Mouse (Mus musculus) ovary, postnatal 14 days (tissue): ENCODE measurements around the gene Spag7.
A peak's percentile ranks its signal among the peaks of the same experiment; 100 is the strongest.

Experiments used
- DNase-seq: peaks from one replicate; pipeline ENCODE4 v3.0.0; 2022; ENCODE audit warnings: low spot score

The Spag7 gene

DNA sequence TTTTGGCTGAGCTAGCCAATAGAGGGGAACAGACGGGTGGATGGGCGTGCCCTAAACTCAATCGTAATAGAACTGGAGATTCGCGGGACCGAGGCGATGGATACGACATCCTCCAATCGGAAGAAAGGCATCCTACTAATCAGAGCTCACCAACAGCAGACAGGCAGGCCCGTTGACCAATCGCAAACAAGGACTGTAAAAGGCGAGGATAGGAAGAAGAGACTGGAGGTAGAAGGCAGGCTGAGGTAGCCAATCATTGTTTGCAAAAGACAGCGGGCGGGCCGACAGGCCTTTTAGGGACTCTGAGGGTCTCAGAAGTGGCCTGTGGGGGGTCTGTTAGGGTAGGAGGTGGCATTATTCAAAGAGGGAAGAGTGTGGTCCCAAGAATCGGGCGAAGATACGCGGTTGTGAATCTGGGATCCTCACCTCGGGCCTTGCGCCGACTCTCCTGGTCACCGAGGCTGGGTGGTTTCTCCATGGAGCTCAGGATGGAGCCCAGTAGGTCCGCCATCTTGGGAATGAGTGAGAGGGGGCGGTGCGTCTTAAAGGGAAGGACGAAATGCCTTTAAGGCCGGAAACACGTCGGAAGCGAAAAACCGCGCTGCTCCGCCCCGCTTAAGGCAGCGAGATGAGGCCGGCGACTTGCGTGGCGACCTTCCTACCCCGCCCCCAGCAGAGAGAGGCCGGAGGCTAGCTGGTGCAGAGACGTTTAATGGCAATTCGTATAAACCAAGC lies at the start of gene Spag7:
Spag7 (minus strand) TSS at position 646 of the 735 bp plus-strand sequence.
- DNase-seq: peak; percentile 90

DNA sequence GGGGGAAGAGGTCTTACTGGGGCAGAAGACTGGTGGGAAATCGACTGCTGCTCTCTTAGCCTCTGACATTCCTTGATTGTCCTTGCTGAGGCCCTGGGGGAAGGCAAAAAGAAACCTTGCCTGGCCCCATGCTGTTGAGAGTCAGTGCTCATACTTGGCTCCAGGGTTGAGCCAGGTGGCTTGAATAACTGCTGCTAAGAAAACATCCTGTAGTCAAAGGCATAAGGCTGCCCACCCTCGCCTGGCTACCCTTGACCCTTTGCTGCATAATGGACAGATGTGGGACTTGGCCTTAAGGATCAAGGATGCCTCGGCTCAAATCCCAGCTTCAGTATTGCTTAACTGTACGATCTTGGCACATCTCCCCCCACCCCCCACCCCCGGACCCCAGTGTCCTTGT lies 49.3 kb upstream of the Spag7 start:
- DNase-seq: no peak

DNA sequence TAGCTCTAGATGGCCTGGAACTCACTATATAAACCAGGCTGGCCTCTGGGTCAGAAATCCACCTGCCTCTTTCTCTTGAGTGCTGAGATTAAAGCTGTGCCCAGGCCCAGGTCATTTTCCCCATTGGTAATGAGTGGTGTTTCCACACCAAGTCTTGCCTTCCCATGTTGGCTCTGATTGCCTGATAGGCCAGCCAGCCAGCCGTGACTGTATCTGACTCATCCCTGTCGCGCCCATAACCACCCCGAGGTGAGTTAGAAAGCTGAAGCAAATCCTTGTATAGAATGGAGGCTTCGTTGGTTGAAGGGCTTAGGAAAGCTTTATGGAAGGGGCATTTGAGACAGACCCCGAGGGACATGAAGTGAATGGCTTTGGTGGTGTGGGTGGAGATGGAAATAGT lies 46.6 kb upstream of the Spag7 start:
- DNase-seq: no peak

DNA sequence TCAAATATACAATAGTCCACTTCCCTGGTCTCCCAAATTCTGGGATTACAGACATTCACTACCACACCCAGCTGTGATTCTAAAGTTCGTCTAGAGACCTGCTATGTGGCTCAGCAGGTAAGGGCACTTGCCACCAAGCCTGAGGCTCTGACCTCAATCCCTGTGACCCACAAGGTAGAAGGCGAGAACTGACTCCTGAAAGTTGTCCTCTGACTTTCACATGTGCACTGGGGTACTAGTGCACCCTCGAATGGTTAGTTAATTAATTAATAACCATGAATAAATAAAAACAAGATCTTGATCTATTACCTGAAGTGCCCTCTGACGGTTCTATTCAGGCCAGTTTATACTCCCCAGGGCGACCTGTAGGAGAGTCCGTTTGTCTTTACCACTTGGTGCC lies 44.0 kb upstream of the Spag7 start:
- DNase-seq: no peak

DNA sequence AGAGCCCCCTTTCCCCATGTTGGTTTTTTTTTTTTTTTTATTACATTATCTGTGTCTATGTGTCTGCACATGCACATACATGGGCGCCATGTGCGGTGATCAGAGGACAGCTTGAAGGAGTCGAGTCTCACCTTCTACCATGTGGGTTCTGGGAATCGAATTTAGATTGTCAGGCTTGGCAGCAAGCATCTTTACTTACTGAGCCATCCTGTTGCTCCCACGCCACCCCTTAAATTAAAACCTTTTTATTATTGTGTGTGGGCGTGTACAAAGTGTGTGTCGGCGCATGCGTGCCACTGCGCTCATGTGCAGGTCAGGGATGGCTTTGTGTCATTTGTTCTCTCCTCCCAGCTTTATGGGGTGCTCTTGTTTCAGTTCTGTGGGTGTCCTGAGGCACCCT lies 41.8 kb upstream of the Spag7 start:
- no peak for DNase-seq

DNA sequence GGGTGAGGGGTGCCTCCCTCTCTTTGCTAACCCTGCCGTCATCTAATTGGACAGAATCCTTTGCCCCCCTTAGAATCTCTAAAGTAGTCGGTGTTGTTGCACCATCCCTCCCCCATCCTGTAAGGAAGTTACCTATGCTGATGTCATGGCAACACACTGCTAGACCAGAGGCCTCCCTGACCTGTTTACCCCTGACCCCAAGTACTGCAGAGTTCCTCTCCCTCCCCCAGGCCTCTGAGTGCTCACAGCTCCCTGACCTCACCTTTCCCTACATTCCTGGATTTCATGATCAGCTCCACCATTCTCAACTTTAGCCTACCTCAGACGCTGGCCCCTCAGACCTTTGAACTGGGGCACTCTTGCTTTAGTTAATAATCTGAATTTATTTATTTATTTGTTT lies 36.9 kb upstream of the Spag7 start:
- no peak for DNase-seq

DNA sequence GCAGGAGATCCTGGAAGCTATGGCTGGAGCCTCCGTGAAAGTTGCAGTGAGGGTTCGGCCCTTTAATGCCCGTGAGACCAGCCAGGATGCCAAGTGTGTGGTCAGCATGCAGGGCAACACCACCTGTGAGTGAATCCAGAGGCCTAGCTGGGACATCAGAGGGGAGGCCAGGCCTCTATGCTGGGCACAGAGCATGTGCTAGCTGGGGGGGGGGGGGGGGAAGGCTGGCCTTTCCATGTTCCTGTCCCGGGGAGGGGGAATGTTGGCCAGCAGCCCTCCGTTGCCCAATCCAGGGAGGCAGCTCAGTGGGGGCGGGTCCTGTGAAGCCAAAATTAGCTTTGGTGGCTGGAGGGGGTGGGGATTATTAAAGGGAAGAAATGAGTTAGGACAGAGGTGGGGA lies 33.6 kb upstream of the Spag7 start:
- DNase-seq: no peak

DNA sequence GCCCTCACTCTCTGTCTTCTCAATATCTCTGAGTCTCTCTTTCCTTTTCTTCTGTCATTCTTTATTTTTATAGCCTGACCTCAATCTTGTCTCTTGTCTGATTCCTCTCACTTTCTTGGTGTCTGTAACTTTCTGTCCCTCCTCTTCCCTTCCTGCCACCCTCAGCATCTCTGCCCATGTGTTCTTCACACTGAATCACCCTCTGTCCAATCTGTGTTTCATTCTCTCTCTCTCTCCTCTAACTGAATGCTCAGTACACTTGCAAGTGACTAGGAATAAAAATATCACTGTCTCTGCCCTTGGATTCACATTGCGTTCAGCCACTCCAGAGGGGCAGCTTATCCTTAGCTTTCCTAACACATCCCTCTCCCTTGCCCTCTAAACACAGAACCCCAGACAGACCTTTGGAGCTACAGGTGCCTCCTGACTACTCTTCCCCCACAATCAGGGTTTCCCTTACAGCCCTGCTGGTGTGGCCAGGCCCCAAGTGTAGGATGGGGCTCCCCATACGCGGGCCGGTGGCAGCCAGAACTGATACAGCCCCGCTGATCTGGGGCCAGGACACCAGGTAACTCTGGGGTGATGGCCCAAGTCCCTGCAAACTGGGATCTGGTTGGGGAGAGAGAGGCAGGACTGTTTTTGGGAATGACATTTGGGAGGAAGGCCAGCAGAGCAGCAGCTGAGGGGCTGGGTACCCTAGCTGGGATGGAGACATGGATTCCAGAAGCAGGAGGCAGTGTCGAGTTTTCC lies 32.9 kb upstream of the Spag7 start:
- DNase-seq: no peak

DNA sequence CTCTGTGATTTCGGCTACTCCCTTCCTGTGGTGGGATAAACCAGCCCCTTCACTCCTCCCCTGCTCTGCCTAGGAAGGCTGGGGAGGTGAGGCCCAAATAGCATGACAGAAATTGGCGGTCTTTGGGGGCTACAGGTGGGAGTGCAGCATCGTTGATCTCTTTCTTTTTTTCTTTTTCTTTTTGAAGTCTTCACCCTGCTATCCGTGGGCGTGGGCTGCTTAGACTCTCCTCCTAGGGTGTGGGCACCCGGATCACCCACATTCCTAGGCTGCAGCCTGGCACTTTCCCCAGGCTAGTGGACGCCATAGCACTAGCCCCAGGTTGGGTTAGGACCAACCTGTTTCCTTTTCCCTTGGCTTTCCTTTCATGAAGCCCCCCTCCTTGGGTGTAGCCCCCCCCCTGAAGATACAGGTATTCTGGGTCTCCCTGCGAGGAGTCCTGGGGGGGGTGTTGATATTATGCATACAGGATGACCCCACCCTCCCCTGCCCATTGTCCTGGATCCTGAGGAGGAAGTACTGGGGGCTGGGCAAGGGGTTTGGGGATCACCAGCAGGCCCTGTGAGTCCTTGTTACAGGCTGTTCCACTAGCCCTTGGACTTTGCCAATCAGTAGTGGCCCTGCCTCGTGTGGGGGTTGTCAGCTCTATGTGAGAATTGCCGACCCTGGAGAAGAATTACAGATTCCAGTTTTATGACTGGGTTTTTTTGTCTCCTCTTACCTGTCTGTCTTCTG lies 32.2 kb upstream of the Spag7 start:
- DNase-seq: no peak

DNA sequence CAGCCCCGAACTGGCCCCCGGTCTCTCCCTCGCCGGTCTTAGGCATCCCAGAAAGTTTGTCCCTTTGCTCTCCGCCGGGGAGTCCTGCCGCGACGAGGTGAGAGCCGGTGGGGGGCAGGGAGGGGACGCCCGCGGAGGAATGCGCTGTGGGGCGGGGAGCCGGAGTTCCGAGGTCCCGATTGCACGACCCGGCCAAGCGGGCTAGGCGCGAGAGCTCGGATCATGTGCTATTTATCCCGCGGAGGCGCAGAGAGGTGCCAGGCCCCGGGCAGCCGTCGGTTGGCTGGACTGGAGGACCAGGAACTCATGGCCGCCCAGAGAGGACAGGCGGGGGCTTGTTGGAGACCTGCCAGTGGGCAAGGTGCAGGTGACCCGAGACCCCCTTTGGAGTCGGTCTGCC lies 31.4 kb upstream of the Spag7 start:
- DNase-seq: peak; percentile 66

DNA sequence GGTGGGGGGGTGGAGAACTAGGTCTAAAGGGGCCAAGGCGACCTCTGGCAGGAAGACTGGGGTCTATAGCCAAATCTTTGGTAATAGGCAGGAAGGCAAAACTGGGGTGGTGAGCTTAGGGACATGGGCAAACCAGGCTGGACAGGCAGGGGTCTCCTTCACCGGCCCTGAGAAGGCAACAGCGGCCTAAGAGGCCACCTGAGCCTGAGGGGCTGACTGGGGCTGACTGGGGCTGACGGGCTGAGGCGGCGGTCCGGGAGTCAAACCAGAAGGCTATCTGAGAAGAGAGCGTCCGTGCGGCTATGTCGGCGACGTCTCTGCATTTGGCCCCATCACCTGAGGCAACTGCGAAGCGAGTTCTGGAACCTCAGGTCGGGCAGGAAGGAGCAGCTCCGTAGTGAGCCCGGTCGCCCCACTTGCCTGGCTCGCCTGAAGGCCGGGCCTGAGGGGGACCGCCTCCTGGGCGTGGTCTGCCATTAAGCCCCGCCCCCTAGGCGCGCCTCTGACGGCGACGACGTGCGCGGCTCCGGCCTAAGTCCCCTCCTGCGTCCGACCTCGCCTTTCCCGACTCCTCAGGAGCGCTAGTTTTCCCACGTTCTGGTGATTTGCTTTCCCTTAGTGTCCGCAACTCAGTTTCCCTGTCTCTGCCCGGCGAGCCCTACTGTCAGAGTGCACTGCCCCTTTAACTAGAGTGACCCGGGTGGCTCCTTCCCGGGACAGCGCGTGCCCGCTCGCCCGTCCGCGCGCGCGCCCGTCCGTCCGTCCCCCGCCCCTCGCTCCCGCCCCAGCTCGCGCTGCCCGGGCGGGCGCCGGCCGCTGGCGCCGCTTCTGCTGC lies 30.7 kb upstream of the Spag7 start, which contains the start of the genes Inca1 and Kif1c:
Inca1 (minus strand) TSS at position 434 of the 835 bp plus-strand sequence.
Kif1c (plus strand) TSS at position 827 of the 835 bp plus-strand sequence.
- peak; percentile 98 for DNase-seq

DNA sequence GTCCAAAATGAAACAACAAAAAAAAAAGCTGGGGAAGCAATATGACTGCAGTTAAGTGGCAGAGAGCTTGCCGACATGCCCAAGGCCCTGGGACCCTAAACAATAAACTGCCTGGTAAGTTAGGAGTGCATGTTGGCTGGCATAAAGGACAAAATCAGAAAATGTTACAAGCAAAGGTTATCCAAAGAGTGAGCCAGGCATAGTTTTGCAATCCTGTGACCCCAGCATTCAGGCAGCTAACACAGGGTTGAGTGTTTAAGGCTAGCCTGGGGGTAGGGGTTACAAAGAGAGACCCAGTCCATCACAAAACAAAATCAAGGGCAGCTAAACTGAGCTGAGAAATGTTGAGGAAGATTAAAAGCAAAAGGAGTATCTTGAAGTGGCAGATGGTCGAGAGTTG lies 29.8 kb upstream of the Spag7 start:
- DNase-seq: no peak

DNA sequence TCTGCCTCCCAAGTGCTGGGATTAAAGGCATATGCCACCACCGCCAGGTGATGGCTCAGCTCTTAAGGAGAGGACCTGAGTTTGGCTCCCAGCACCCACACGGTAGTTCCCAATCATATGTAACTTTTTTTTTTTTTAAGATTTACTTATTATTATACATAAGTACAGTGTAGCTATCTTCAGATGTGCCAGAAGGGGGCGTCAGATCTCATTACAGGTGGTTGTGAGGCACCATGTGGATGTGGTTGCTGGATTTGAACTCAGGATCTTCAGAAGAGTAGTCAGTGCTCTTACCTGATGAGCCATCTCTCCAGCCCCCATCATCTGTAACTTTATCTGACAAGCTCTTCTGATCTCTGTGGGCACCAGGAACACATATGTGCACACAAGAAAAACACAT lies 28.2 kb upstream of the Spag7 start:
- no peak for DNase-seq

DNA sequence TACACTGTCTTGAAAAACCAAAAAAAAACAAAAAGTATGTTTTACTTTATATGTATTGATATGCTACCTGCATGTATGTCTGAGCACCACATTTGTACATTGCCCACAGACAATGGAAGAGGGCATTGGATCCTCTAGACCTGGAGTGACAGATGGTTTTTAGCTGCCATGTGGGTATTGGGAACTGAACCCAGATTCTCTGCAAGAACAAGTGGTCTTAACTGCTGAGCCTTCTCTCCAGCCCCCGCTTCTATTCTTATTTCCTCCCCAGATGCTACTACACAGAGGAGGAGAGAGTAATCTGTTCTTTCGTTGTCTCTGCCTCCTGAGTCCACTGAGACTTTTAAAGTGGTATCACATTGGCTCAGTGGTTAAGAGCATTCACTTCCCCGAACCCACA lies 24.3 kb upstream of the Spag7 start:
- no peak for DNase-seq

DNA sequence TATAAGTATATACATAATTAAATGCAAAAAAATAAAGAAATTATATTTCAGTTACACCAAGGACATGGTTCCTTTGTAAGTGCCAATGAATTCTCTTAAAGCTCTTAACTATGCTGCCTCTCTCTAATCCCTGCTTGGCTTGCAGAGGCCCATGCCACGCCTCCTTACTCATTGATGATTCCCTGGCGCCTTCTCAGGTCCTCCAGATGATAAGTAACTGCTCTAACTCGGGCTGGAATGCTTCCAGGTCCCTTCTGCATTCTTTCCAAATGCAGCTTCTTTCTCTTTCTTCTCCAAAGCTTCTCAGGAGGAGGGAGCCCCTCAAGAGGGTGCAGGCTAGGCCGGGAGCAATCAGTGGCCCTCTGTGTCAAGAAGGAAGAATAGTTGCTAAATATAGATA lies 20.4 kb upstream of the Spag7 start:
- DNase-seq: no peak

DNA sequence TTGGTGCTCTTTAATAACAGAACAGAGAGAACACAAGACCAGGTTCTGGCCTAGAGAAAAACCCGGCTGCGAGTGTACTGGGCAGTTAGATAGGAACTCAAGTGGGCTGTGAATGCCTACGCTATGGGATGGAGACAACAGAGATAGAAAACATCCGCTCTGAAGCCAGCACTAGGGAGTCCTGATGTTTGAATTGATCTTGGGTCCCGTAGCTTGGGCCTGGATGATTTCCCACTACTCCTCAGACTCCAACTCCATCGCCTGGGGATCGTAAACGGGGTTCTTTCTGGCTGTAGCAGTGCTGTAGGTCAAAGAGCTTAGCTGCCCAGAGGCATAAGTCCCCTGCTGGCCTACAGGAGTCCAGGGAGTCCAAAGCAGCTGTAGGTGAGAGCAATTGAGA lies 19.2 kb upstream of the Spag7 start:
- no peak for DNase-seq

DNA sequence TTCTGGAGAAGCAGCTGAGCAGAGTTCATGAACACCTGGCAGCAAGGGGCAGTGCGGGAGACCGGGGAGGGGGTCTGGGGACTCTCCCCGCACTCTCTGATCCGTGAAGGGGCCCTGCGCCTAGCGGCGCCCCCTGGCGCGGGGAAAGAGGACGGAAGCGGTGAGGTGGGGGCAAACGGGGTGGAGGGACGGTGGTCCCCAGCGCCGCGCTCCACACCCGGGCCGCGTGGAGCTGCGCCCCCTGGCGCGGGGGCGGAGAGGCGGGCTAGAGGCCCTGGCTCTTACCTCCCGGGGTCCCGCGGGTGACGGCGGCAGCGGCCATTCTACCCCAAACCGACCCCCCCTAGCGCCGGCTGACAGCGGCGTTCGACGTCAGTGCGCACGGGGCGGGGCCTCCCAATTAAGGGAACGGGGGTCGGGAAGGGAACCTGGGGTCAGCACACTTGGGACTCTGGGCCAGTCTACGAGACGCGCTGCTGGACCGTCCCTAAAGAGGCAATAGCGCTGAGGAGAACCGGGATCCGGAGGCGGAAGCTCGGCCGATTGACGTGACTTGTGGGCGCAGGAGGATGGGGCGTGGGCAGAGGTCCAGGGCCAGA lies 18.5 kb upstream of the Spag7 start, which contains the start of gene Camta2:
Camta2 (minus strand) TSS at position 505 of the 599 bp plus-strand sequence.
- DNase-seq: peak; percentile 80

DNA sequence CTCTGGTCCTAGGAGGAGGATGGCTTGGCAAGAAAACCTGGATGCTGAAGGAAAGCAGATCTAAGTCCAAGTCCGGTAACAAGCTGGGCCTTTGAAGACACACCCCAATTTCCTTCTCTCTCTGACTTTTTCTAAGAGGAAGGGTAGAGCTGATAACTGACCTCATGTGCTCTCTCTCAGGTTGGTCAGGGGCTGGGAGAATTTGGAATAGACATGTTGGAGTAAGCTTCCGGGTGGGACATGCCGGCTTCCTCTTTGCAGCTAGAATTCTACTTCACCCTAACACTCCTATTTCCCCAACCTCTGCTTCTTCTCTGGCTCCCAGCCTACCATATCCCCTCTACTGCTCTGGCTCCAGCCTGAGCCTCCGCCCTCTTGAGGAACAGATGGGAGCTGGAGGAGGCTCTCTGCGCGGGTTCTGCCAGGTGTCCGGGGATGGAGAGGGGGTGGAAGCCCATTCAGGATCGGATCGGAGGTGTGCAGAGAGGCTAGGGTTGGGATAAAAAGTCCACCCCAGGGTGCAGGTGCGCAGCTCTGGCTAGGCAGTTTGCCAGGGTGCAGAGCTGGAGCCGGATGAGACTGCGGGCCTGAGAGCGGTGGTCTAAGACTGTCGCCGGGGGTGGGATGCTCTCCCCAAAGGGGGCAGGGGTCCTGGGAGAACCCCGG lies 17.8 kb upstream of the Spag7 start:
- DNase-seq: peak; percentile 37

DNA sequence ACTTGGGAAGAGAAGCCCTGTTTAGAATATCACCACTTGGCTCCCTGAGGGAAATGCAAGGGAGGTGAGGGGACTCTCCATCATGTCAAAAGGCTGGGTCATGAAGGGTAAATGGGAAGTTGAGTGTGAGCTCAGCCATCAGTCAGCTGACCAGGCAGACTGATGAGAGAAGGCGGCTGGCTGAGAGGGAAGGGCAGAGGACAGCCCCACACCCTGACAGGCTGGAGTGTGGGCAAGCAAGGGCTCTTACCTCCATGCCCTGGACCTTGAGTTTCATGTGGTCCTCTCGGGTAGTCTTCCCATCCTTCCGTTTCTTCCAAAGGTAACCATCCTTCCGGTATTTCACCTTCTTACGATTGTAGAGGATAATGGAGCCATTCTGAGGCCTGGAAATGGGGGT lies 14.4 kb upstream of the Spag7 start:
- DNase-seq: no peak

DNA sequence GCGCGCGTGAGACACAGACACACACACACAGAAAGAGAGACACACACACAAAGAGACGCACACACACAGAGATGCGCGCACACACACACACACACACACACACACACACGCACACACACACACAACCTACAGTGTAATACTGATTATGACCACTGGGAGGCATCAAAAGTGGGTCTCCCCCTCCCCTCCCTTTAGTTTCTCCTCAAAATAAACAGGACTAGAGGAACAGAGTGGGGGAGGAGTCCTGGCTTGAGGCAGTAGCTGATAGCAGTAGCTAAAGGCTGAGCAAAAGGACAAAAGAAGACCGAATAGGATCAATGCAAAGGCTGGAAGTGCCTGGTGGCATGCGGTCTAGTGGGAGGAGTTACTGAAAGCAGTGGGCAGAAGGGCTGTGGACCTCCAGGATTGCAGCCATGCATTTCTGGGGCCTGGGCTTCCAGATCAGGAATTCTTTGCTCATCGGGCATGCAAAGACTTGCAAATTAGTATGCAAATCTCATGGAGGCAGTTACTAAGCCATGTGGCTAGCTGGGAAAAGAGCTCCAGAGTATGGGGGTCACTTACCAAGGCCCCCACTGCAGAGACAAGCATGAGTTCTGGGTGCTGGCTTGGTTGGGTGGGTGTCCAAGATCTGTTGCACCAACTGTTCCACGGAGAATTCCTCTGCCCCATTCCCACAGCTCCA lies 12.8 kb upstream of the Spag7 start:
- peak; percentile 33 for DNase-seq
